Mouse (Mus musculus): ENCODE results near the gene Isoc2b. TPM values are rescaled to one million over a fixed set of nuclear protein-coding genes. Genes with fewer than 3 reads are reported as not detected.
A peak's percentile ranks its signal among the peaks of the same experiment; 100 is the strongest.
"Not testable (repeated sequence)": the region's sequence is repeated elsewhere in the genome, so short reads cannot be mapped to it uniquely, and the experiment has no call there.

The Isoc2b gene
- total RNA-seq, 2 experiments from 2014 or later, result 1.2 to 1.9 TPM

DNA sequence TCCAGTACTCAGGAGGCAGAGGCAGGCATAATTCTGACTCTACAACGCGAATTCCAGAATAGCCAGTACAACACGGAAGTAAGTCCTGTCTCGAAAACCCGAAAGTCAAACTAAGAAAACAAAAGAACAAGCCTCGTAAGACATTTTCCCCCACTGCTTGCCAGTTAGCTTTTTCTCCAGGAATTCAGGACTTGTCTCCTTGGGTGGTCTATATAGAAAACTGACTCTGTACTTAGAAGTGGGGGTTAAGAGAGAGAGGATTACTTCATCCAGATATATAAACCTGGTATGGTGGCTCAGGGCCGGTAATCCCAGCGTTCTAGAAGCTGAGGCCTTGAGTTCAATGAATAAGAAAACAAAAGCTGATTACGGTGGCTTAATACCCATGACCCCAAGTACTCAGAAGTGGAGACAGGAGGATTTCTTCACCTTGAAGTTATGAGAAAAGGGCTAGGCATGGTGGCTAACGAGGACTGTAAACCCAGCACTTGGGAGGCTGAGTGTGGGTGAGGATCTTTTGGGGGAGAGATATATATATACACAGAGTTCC, 3.4 kb downstream of the Isoc2b start:
- no peak for DNase-seq
- intact Hi-C loops (cut with DNase I), result no loop called here

DNA sequence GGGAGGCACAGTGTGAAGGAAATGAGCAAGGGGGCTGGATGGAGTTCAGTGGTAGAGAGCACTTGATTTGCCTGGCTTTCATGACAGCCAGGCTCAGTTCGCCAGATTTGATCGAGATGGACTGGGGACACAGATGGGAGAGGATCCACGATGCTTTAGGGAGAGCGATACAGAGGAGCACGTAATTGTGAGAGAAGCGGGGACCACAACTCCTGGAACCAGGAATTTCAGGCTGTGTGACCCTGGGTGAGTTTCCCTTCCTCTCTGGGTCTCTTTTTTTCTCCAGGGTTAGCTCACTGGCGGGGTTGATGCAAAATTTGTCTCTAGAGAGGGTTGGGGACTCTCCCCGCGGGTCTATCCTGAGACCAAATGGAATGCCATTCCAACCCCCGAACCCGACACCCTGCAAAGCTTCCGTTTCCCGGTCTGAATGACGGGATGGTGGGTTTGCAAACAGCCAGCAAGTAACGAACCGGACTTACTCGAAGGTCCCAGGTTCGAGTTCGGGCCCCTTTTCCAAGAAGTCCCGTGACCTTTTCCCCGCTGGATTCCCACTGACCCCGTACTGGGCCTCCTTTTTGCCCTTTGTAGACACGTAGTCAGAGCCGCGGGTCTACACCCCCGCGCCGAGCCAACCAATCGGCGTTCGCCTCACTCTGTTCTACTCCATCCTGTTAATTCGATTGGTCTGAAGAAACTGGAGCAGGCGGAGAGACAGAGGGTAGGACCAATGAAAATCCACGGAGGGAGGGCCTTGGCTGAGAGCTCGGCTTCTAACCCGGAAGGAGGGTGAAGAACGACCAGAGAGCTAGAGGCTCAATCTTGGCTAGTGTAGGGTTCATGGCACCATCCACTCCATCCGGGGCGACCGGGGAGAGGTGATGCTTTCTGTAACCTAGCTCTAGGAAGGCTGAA, 4.2 kb downstream of the Isoc2b start:
- peak; percentile 95 for DNase-seq
- intact Hi-C loops (cut with DNase I), result no loop called here

DNA sequence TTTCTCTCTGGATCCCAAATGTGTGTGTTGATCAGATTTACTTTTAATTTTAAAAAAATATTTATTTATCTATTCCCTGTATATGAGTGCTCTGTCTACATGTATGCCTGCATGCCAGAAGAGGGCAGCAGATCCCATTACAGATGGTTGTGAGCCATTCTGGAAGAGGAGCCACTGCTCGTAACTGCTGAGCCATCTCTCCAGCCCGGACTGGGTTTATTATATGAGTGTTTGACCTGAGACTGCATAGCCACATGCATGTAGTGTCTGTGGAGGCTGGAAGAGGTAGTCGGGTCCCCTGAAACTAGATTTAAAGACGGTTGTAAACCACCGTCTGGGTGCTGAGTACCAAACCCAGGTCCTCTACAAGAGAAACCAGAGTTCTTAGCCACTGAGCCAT, 5.0 kb downstream of the Isoc2b start:
- DNase-seq, result peak; percentile 41
- intact Hi-C loops (cut with DNase I), result no loop called here

DNA sequence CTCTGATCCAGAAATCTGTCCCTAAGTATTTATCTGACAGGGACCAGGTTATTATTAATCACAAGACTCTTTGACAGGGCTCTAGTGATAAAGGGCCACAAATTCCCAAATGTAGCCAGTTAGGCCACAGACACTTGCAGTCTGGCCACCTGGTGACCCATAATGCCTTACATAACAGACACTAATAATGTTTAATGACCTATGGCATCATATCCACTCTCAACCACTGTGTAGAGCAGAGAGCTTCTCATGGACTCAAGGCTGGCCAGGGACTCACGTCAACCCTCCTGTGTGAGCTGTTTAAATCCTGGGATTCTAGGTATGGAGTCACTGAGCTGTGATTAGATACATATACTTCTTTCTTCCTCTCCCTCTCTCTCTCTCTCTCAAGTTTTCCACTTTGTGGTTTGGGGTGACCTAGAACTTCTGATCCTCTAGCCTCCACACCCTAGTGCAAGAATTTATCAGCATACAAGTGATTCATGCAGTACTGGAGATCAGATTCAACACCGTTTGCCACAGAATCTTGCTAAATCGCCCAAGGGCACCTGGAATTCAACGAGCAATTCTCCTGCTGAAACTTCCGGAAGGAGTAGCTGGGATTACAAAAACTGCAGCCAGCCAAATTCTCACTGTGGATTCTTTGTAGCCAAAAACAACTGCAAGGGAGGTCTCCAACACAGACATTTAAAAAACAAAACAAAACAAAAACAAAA, 5.8 kb downstream of the Isoc2b start:
- intact Hi-C loops (cut with DNase I), result no loop called here
- no peak for DNase-seq

DNA sequence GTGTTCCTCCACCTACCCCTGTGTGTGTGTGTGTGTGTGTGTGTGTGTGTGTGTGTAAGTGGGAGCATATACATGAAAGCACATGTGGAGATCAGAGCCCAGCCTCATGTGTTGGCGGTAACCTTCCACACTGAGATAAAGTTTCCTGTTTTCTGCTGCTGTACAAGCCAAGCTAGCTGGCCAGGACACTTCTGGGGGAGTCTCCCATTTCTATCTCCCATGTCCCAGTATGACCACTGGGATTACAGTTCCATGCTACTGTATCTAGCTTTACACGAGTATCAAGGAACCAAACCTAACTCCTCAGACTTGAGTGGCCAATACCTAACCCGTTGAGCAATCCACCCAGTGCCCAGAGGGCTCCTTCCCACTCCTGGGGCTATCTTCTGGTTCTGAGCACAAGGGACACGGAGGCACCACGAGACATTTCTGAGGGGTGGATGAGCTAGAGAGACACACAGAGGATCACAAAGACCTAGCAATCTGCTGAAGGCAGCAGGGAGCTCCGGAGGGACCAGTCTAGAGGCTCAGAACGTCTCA, 6.4 kb downstream of the Isoc2b start:
- intact Hi-C loops (cut with DNase I), result no loop called here
- DNase-seq, result no peak

- DNase-seq, result no peak
- intact Hi-C loops (cut with DNase I), result no loop called here
Measured at GRCm38 (mm10) chr7:4863041-4863440, 7.0 kb downstream of the Isoc2b start.

GRCm38 (mm10) chr7:4860926-4861325, 9.1 kb downstream of the Isoc2b start:
- DNase-seq; intact Hi-C loops (cut with DNase I): not testable (repeated sequence)

DNA sequence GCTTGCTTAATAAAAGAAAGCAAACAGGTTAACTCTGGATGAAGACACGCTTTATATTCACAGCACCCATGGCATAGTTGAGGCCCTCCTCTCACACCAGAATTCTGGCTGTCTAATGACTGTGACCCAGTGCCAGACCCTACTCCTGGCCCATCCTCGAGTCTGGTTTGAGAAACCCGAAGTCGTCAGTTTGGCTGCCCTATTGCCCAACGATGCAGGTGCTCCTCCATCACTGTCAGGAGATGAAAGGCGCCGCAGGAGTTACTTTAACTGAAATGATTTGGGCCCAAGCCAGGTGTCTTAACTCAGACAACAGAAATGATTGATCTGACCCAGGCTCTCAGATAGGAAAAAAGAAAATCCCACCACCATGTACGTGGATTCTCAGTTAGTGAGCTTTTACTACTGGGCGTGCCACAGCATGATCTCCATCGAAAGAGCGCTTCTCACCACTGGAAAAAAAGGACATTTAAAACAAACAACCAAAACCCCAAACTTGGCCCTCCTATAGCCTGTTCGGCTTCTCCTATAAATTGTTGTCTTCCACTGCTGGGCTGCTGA, 10.6 kb downstream of the Isoc2b start:
- no peak for DNase-seq
- intact Hi-C loops (cut with DNase I), result no loop called here

GRCm38 (mm10) chr7:4857321-4857720, 12.7 kb downstream of the Isoc2b start:
- DNase-seq, result peak; percentile 47
- intact Hi-C loops (cut with DNase I), result no loop called here

DNA sequence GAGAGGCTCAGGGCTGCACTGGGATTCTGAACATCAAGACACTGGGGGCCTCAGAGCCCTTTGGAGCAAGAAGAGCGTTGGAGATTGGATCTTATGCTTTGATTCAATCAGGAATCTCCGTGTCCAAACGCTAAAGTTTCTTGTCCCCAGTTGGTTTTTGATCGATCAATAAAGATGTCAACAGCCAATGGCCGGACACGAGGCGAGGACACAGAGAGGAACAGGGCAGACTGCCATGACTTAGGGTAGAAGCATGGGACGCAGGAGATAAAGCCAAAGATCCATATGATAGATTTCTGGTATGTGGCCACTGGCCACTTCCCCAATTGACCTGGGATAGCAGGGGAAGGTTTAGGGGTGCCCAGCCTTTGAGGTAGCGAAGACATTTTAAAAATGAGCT, 13.6 kb downstream of the Isoc2b start:
- intact Hi-C loops (cut with DNase I), result no loop called here
- no peak for DNase-seq

DNA sequence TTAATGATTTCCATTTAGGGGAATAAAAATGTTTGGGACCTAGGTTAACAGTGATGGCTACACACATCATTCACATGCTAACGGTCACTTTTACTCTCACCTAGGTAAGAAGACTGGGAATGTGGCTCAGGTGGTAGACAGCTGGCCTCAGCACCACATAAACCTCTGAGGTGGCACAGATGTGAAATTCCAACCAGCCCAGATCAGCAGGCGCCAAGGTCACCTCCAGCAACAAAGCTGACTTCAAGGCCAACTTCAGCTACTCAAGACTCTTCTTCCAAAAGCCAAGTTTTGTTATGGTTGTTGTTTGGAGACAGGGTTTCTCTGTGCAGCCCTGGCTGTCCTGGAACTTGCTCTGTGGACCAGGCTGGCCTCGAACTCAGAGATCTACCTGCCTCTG, 16.4 kb downstream of the Isoc2b start:
- intact Hi-C loops (cut with DNase I), result no loop called here
- DNase-seq, result no peak

GRCm38 (mm10) chr7:4851315-4851688, 18.8 kb downstream of the Isoc2b start:
- DNase-seq, result no peak
- intact Hi-C loops (cut with DNase I), result no loop called here

DNA sequence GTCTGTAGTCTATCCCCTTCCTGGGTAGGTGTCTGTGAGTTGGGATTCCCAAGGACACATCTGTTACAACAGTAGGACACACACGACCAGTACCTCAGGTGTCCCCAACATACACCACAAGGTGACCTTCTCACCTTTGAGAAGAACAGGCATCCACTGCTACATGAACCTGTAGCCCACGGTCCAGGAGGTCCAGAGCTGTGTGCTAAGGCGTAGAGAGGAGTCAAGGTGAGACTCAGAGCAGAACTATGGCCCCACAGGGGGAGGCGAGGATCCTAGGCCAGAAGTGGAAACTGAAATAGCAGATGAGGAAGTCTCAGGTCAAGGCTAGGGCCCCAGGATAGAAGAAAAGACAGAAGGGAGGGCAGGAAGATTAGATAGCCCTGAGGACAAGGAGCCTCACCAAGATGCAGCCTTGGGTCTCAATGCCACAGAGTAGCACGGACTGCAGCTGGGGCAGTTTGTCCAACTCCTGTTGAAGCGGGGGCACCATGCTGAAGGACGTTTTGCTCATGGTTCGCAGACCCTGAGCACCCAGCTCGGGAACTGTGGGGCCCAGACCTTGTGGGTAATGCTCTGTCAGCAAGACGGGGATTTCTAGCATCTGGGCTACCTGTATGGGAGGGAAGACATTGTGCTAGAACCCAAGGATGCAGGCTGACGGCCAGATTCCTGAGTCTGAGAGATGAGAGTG, 19.3 kb downstream of the Isoc2b start:
- intact Hi-C loops (cut with DNase I), result no loop called here
- no peak for DNase-seq

GRCm38 (mm10) chr7:4849372-4849771, 20.7 kb downstream of the Isoc2b start:
- intact Hi-C loops (cut with DNase I), result no loop called here
- DNase-seq, result no peak

GRCm38 (mm10) chr7:4844917-4845309, 25.1 kb downstream of the Isoc2b start:
- peak; percentile 84 for DNase-seq
- intact Hi-C loops (cut with DNase I), result no loop called here

GRCm38 (mm10) chr7:4844245-4844916, 25.7 kb downstream of the Isoc2b start, which contains the start of gene Shisa7:
TSS of gene Shisa7 (minus strand) at chr7:4844696.
- intact Hi-C loops (cut with DNase I), result no loop called here
- no peak for DNase-seq

DNA sequence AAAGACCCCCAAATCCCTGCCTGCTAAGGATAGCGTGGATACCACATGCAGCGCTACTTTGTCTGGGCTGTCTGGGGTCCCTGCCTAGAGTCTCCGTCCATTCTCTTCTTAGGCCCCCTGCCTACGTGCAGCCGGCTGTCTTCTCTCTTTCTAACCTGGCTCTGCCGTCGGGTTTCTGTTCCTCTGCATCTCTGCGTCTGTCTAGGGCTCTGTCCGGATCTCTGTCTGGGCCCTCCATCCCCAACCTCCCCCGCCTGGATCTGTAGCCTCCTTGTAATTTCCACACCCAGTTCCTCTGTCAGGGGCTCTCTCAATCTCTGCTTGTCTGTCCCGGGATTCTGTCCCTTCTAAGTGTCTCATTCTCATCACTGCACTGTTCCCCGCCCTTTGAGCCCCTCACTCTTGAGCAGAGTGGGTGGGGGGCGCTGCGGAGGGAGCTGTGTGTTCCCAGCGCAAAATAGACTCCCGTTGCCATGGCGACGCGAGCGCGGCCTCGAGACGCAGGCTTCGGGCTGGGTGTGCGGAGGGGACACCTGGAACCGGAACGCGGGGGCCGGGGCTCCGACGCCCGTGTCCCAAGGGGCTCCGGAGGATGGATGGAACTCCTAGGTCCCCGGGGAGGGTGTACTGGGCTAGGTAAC, 26.3 kb downstream of the Isoc2b start:
- intact Hi-C loops (cut with DNase I), result no loop called here
- peak; percentile 64 for DNase-seq

GRCm38 (mm10) chr7:4842634-4843131, 27.4 kb downstream of the Isoc2b start:
- intact Hi-C loops (cut with DNase I), result no loop called here
- DNase-seq, result peak; percentile 28

DNA sequence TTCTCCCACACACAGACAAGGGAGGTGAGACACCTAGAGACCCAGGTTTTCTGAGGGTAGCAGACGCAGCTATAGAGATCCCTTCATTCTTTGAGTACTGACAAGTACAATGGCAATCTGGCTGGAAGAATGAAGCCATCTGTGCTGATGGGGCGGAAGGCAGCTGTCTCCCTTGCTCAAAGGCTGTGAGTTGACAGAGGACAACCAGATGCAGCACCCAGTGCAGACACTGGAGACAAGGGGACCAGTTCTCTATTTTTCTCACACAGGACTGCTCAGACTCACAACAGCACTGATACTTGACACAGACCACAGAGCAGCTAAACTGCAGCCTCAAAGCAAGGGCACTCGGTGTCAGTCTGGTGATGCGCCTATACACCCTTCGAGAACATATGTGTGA, 28.0 kb downstream of the Isoc2b start:
- intact Hi-C loops (cut with DNase I), result no loop called here
- no peak for DNase-seq
